Mouse (Mus musculus) subcutaneous adipose tissue, adult 2 months (tissue): Measurements from ENCODE around the gene Zbtb34. TPM values are rescaled to one million over a fixed set of nuclear protein-coding genes. Genes with fewer than 3 reads are reported as not detected.

Experiments used
- polyA plus RNA-seq: library from polyadenylated mRNA; depleted of rRNA; stranded (reverse); fragments of >200 nt; gene quantifications from 2 replicates; pipeline ENCODE4 v1.2.3, GENCODE M21; 2012; ENCODE audit warnings: low replicate concordance; rRNA removed

The Zbtb34 gene
- 11.3 and 12.9 TPM in 2 replicates for polyA plus RNA-seq

GRCm38 (mm10) chr2:33430771-33431699 is at the start of gene Zbtb34:
Zbtb34 (minus strand) TSS chr2:33431324.

DNA sequence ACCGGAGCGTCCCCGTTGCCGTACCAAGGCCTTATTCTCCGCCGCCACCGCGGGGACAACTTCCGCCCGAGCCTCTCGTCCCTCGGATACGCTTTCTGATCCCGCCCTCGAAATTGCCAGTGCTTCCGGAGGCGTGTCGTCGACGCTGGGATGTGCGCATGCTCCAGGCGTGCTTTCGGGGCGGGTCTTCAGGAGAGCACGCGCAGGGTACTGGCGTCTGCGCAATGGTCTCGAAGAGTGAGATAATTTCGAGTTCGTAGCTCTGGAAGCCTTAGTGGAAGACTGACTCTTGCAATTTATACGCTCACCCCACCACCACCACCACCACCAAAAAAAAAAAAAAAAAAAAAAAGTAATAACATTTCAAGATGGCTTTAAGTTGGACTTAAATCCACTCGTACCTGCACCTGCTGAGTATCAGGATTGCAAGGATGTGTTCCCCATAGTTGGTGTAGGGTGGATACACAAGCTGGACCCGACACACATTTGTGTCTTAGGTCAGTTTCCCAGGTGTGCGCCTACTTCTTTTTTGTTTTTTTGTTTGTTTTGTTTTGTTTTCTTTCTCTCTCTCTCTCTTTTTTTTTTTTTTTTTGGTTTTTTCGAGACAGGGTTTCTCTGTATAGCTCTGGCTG is 37.5 kb upstream of the Zbtb34 start, which contains the start of gene Zbtb43:
Gene Zbtb43 (minus strand): TSS at position 94 of the 632 bp plus-strand sequence.

DNA sequence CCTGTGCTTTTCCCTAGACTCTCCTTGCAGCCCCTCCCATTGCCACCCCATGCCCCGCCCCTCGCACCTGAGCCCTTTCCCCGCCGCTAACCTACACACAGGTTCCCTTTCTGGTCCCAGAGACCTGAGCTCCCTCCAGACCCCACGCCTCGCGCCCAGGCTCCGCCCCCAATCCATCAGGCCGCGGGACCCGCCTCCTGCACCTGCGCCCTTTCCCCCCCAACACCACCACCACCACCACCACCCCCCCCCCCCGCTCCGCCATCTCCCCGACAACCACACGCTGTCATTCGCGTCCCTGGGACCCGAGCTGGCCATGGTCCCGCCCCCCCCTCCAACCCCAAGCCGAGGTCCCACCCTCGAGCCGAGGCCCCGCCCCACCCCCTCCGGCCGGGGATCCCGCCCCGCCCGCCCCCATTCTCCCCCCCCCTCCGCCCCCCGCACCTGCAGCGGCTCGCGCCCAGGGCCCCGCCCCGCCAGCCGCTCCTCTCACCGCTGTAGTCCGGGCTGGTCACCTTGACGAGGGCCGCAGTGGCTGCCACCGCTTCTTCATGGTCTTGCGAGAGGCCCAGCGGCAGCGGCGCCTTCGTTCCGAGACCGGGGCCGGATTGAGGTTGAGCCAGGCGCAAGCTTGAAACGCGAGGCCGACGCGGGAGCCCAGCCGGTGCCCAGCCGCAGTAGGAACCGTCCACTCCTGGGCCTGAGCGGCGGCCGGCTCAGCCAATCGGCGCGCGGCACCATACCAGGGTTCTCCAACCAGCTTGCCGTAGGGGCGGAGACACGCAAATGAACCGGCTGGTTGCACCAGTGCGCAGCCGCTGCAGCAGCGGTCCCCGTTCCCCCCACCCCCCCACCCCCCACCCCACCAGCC is 60.1 kb downstream of the Zbtb34 start, which contains the start of gene Ralgps1:
Gene Ralgps1 (minus strand): TSS at position 710 of the 871 bp plus-strand sequence.

Other genes starting within 250 kb of the Zbtb34 start
- gene Angptl2, start 215.3 kb downstream of the Zbtb34 start, polyA plus RNA-seq = 178 and 186 TPM in 2 replicates
- 6.1 and 6.4 TPM in 2 replicates for gene Ralgps1, start 59.8 kb downstream of the Zbtb34 start, polyA plus RNA-seq
- gene Zbtb43, start 37.2 kb upstream of the Zbtb34 start, polyA plus RNA-seq = 8.8 and 10.2 TPM in 2 replicates
- not detected in 2 replicates for gene Lmx1b, start 209.2 kb upstream of the Zbtb34 start, polyA plus RNA-seq